Mouse (Mus musculus) adrenal gland, postnatal 25 days (tissue): ENCODE results near the gene B4galt7. TPM values are rescaled to one million over a fixed set of nuclear protein-coding genes. Genes with fewer than 3 reads are reported as not detected.

Experiments
- total RNA-seq: library from RNA; stranded (reverse); gene quantifications from 2 replicates; pipeline ENCODE4 v1.2.3, GENCODE M21; 2021

B4galt7 gene
- total RNA-seq, 1 experiment from 2014 or later, result 19.7 TPM

Other genes with a start within 250 kb of the B4galt7 start
- gene Lman2, start 237.1 kb upstream of the B4galt7 start, total RNA-seq, result 107 and 109 TPM in 2 replicates
- 0.70 and 0.86 TPM in 2 replicates for gene Rgs14, start 230.2 kb upstream of the B4galt7 start, total RNA-seq
- gene Slc34a1, start 201.7 kb upstream of the B4galt7 start, total RNA-seq, result not detected in 2 replicates
- gene Pfn3, start 184.7 kb upstream of the B4galt7 start, total RNA-seq, result not detected in 2 replicates
- gene F12, start 173.1 kb upstream of the B4galt7 start, total RNA-seq, result 0.15 and 3.3 TPM in 2 replicates
- gene Grk6, start 154.8 kb upstream of the B4galt7 start, total RNA-seq, result 47.9 and 62.1 TPM in 2 replicates
- 3.8 and 3.9 TPM in 2 replicates for gene Prr7, start 135.6 kb upstream of the B4galt7 start, total RNA-seq
- gene Dbn1, start 111.8 kb upstream of the B4galt7 start, total RNA-seq, result 14.6 and 19.1 TPM in 2 replicates
- 17.6 and 18.7 TPM in 2 replicates for gene Pdlim7, start 86.2 kb upstream of the B4galt7 start, total RNA-seq
- 3.4 and 4.4 TPM in 2 replicates for gene Dok3, start 70.6 kb upstream of the B4galt7 start, total RNA-seq
- gene Ddx41, start 63.2 kb upstream of the B4galt7 start, total RNA-seq, result 52.6 and 57.3 TPM in 2 replicates
- gene Fam193b, start 28.8 kb upstream of the B4galt7 start, total RNA-seq, result 75.2 and 75.3 TPM in 2 replicates
- gene Tmed9, start 26.2 kb upstream of the B4galt7 start, total RNA-seq, result 144 and 170 TPM in 2 replicates
- gene Caml, start 23.1 kb downstream of the B4galt7 start, total RNA-seq, result 37.4 and 37.7 TPM in 2 replicates
- 39.2 and 48.2 TPM in 2 replicates for gene Ddx46, start 35.1 kb downstream of the B4galt7 start, total RNA-seq
- 59.9 and 65.1 TPM in 2 replicates for gene B230219D22Rik, start 93.2 kb downstream of the B4galt7 start, total RNA-seq
- gene Txndc15, start 114.8 kb downstream of the B4galt7 start, total RNA-seq, result 58.1 and 65.7 TPM in 2 replicates
- 62.0 and 83.2 TPM in 2 replicates for gene Pcbd2, start 127.5 kb downstream of the B4galt7 start, total RNA-seq
- 0.30 TPM in 1 of 2 replicates, not detected in the other for gene Catsper3, start 184.7 kb downstream of the B4galt7 start, total RNA-seq
- gene Pitx1, start 236.3 kb downstream of the B4galt7 start, total RNA-seq, result not detected in 2 replicates